Mouse (Mus musculus) spleen, adult 12 weeks (tissue): ENCODE measurements around the gene Apof.
A peak's percentile ranks its signal among the peaks of the same experiment; 100 is the strongest.

Experiments
- DNase-seq: peaks from one replicate; pipeline ENCODE4 v3.0.0; 2022; ENCODE audit warnings: low spot score

Apof gene

GRCm38 (mm10) chr10:128298702-128299171, 30.3 kb downstream of the Apof start, which contains the start of gene Il23a:
Il23a (minus strand) TSS chr10:128298752.
- DNase-seq = no peak

DNA sequence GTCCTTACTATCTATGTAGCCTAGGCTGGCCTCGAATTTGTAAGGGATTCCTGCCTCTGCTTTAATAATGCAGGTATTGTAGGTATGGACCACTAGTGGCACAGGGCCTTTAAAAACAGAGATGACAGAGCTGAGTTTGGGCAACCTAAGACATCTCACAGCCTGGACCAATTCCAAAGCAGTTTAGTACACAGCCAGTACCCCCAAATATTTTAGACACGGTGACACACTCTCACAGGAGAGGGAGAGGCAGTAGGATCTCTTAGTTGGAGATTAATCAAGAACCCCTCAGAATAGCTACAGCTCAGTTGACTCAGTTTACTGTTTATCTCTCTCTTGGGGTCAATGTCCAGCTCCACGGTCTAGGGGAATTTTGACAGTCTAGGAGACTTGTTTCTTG, 33.9 kb downstream of the Apof start:
- DNase-seq = no peak

GRCm38 (mm10) chr10:128302785-128303125, 34.3 kb downstream of the Apof start:
- DNase-seq = no peak

- DNase-seq = peak; percentile 99
Measured at GRCm38 (mm10) chr10:128303126-128304021, 34.9 kb downstream of the Apof start, which contains the start of gene Pan2. Pan2 (plus strand) TSS chr10:128303335.

- no peak for DNase-seq
Measured at GRCm38 (mm10) chr10:128309654-128310053, 41.2 kb downstream of the Apof start.

- no peak for DNase-seq
Measured at GRCm38 (mm10) chr10:128310177-128310576, 41.7 kb downstream of the Apof start.

DNA sequence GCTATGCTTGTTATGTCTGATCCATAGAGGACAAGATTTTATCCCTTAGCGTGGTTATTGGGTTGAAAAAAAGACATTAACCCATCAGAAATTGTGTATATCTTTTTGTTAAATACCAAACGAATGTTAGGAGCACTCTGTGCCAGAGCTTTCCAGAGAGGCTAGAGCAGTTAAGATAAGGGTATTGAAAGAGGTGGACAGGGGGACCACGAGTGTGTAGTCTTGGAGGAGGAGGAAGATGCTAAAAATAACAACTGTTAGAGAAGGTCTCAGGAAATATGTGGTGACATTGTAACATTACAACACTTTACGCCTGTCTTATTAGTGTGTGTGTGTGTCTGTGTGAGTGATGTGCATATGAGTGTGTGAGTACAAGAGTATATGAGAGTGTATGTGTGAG, 42.4 kb downstream of the Apof start:
- no peak for DNase-seq

DNA sequence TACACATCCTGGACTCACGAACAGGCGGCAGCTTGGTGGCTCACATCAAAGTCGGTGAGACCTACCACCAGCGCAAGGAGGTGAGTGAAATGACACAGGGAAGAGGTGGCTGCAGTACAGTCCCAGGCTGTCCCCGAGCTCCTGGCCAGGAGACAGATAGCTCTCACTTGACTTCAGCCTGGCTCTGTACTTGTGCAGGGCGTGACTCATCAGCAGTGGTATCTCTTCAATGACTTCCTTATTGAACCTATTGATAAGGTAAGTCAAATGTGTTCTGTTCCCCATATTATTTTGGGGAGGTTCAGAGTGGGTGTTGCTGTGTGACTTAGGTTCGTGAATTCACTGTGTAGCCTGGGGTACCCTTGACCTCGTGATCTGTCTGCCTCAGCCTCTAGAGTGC, 47.1 kb downstream of the Apof start:
- DNase-seq = no peak
